Comparison of ENCODE assay signal across 7 mouse cellular contexts in the genomic region with DNA sequence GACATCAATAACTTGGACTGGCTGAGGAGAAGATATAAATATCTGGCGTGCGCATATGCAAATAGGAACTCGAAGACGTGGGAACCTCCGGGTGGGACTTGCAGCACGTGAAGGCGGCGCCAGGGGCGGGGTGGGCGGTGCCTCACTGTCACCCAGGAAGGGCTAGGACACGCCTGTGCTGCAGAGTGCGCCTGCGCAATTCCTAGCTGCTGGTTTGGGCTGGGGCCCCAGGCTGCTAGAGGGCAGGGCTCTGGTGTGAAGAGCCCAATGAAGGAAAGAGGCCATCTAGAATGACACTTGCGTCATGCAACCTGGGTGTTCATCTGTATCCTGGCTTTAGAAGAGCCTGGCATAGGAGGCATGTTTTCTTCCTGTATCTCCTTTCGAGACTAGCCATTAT.
DNase-seq lines count a peak whose midpoint lies in the region; ATAC-seq and TF ChIP-seq lines count a peak whose summit lies in the region.

No protein-coding gene starts in this region.

- peak overlapping the region; percentile 13; the same call in 1 of the 2 replicates for H3K27ac ChIP-seq in forebrain, embryonic 10.5 days
- H3K27ac ChIP-seq in heart, embryonic 12.5 days (ENCODE audit: poor library complexity, severe bottlenecking): no peak overlapping the region
- H3K27ac ChIP-seq in kidney, embryonic 16.5 days (ENCODE audit: low read length): peak overlapping the region; percentile 45
- no peak overlapping the region for H3K27ac ChIP-seq in limb, embryonic 14.5 days (replicated peaks; ENCODE audit: low read depth, low read length)
- peak overlapping the region; percentile 32; the same call in 1 of the 2 replicates for H3K27ac ChIP-seq in midbrain, postnatal 0 days (ENCODE audit: low read depth, low read length)

- H3K4me3 ChIP-seq in forebrain, embryonic 10.5 days: peak overlapping the region; percentile 41
- peak overlapping the region; percentile 28 for H3K4me3 ChIP-seq in heart, embryonic 12.5 days
- peak overlapping the region; percentile 34 for H3K4me3 ChIP-seq in kidney, embryonic 16.5 days (ENCODE audit: low read length)
- 0 out of 2 replicates have a peak overlapping the region, but pooled peaks have one; percentile 9 for H3K4me3 ChIP-seq in limb, embryonic 14.5 days (replicated peaks; ENCODE audit: low read length)
- H3K4me3 ChIP-seq in midbrain, postnatal 0 days (ENCODE audit: low read depth, low read length): peak overlapping the region; percentile 26

- H3K9ac ChIP-seq in heart, embryonic 12.5 days: no peak overlapping the region
- peak overlapping the region; percentile 57 for H3K9ac ChIP-seq in kidney, embryonic 16.5 days (replicated peaks; ENCODE audit: low read length)
- H3K9ac ChIP-seq in limb, embryonic 14.5 days (ENCODE audit: low read depth, low read length, severe bottlenecking): no peak overlapping the region
- H3K9ac ChIP-seq in midbrain, postnatal 0 days (replicated peaks; ENCODE audit: low read length, poor library complexity, severe bottlenecking): 0 out of 2 replicates have a peak overlapping the region, but pooled peaks have one; percentile 39

- H3K9me3 ChIP-seq in forebrain, embryonic 10.5 days: no peaks in the 10 kb centered on the region
- no peaks in the 10 kb centered on the region for H3K9me3 ChIP-seq in heart, embryonic 12.5 days (replicated peaks)
- no peaks in the 10 kb centered on the region for H3K9me3 ChIP-seq in kidney, embryonic 16.5 days (ENCODE audit: low read length)
- H3K9me3 ChIP-seq in limb, embryonic 14.5 days (ENCODE audit: control insufficient read depth, low read length): no peaks in the 10 kb centered on the region
- H3K9me3 ChIP-seq in midbrain, postnatal 0 days (ENCODE audit: low read length): no peaks in the 10 kb centered on the region

- ATAC-seq in heart, embryonic 12.5 days (ENCODE audit: insufficient number of reproducible peaks, low FRiP score): peak; percentile 85
- peak; percentile 97 for ATAC-seq in kidney, embryonic 16.5 days (ENCODE audit: low FRiP score, low TSS enrichment)
- peak; percentile 82 for ATAC-seq in limb, embryonic 14.5 days (ENCODE audit: low FRiP score, low read depth)
- peak; percentile 90 for ATAC-seq in midbrain, postnatal 0 days (ENCODE audit: low FRiP score)

- WGBS in forebrain, embryonic 10.5 days: 11% methylated on average over 15 of the region's 15 CpGs
- 10% methylated on average over 15 of the region's 15 CpGs for WGBS in heart, embryonic 12.5 days
- 11% methylated on average over 15 of the region's 15 CpGs for WGBS in kidney, embryonic 16.5 days
- 19% methylated on average over 15 of the region's 15 CpGs for WGBS in limb, embryonic 14.5 days
- WGBS in midbrain, postnatal 0 days: 16% methylated on average over 15 of the region's 15 CpGs

- H3K4me2 ChIP-seq in heart, embryonic 12.5 days: peak overlapping the region; percentile 59
- H3K4me2 ChIP-seq in kidney, embryonic 16.5 days (replicated peaks; ENCODE audit: low read depth, low read length): peak overlapping the region; percentile 47
- peak overlapping the region; percentile 38 for H3K4me2 ChIP-seq in limb, embryonic 14.5 days (replicated peaks; ENCODE audit: low read depth, low read length, severe bottlenecking)
- peak overlapping the region; percentile 47 for H3K4me2 ChIP-seq in midbrain, postnatal 0 days (ENCODE audit: low read depth, low read length, poor library complexity, severe bottlenecking)

- DNase-seq in c-Kit-positive CD71-negative TER-119-negative erythroid progenitor cells, embryonic 14.5 days (ENCODE audit: low read depth): peak; percentile 53
- peak; percentile 87 for DNase-seq in forebrain, embryonic 10.5 days (ENCODE audit: extremely low spot score, low spot score)
- peak; percentile 86 for DNase-seq in limb, embryonic 14.5 days (ENCODE audit: low spot score)
- DNase-seq in midbrain, postnatal 0 days (ENCODE audit: low spot score): peak; percentile 93
- DNase-seq in splenic B cell, adult 2 months (ENCODE audit: low read depth, low spot score): peak; percentile 5

- peaks cover 22% of the 10 kb centered on the region for H3K4me1 ChIP-seq in forebrain, embryonic 10.5 days
- H3K4me1 ChIP-seq in heart, embryonic 12.5 days (replicated peaks): peaks cover 16% of the 10 kb centered on the region
- H3K4me1 ChIP-seq in kidney, embryonic 16.5 days (ENCODE audit: insufficient read depth, low read length): peaks cover 9% of the 10 kb centered on the region
- peaks cover 8% of the 10 kb centered on the region; the same call in 1 of the 2 replicates for H3K4me1 ChIP-seq in limb, embryonic 14.5 days (ENCODE audit: control insufficient read depth, insufficient read depth, low read length)
- H3K4me1 ChIP-seq in midbrain, postnatal 0 days (ENCODE audit: insufficient read depth, low read length): peaks cover 8% of the 10 kb centered on the region; the same call in 1 of the 2 replicates

- H3K36me3 ChIP-seq in forebrain, embryonic 10.5 days (replicated peaks): no peaks in the 10 kb centered on the region; the same call in 1 of the 2 replicates
- H3K36me3 ChIP-seq in heart, embryonic 12.5 days: no peaks in the 10 kb centered on the region
- no peaks in the 10 kb centered on the region for H3K36me3 ChIP-seq in kidney, embryonic 16.5 days (ENCODE audit: insufficient read depth, low read length)
- H3K36me3 ChIP-seq in limb, embryonic 14.5 days (ENCODE audit: control insufficient read depth, insufficient read depth, low read length): no peaks in the 10 kb centered on the region
- H3K36me3 ChIP-seq in midbrain, postnatal 0 days (ENCODE audit: insufficient read depth, low read length): no peaks in the 10 kb centered on the region
- no peaks in the 10 kb centered on the region for H3K36me3 ChIP-seq in splenic B cell, adult 2 months (ENCODE audit: control insufficient read depth, insufficient read depth, low read length, poor library complexity, severe bottlenecking)

- TF ChIP-seq POLR2A in limb, embryonic 14.5 days (IDR thresholded peaks at IDR 0.05; ENCODE audit: borderline replicate concordance, extremely low read depth, insufficient read depth, insufficient read length): no peak

- H3K27me3 ChIP-seq in forebrain, embryonic 10.5 days (ENCODE audit: poor library complexity, severe bottlenecking): no peaks in the 10 kb centered on the region
- H3K27me3 ChIP-seq in heart, embryonic 12.5 days (replicated peaks): no peaks in the 10 kb centered on the region
- H3K27me3 ChIP-seq in kidney, embryonic 16.5 days (ENCODE audit: insufficient read depth, low read length): no peaks in the 10 kb centered on the region
- H3K27me3 ChIP-seq in limb, embryonic 14.5 days (ENCODE audit: control insufficient read depth, insufficient read depth, low read length): no peaks in the 10 kb centered on the region
- H3K27me3 ChIP-seq in midbrain, postnatal 0 days (ENCODE audit: insufficient read depth, low read length): no peaks in the 10 kb centered on the region
- H3K27me3 ChIP-seq in splenic B cell, adult 2 months (ENCODE audit: control insufficient read depth, insufficient read depth, low read length, poor library complexity, severe bottlenecking): no peaks in the 10 kb centered on the region

- no peak for TF ChIP-seq CTCF in midbrain, postnatal 0 days (IDR thresholded peaks at IDR 0.05)

Comparison
In these comparisons a context has a peak if more than half of its experiments do, and no peak if none do; other contexts are left out.
1. DNase-seq: peak in every context shown above with its lines; median percentile 93 in midbrain, postnatal 0 days; 87 in forebrain, embryonic 10.5 days; 86 in limb, embryonic 14.5 days; 53 in c-Kit-positive CD71-negative TER-119-negative erythroid progenitor cells, embryonic 14.5 days; 5 in splenic B cell, adult 2 months.
2. H3K27ac ChIP-seq: peak in forebrain, embryonic 10.5 days (single experiment), kidney, embryonic 16.5 days (single experiment) and midbrain, postnatal 0 days (single experiment); none in heart, embryonic 12.5 days (single experiment) and limb, embryonic 14.5 days (single experiment).
3. H3K9ac ChIP-seq: peak in kidney, embryonic 16.5 days (single experiment) and midbrain, postnatal 0 days (single experiment); none in heart, embryonic 12.5 days (single experiment) and limb, embryonic 14.5 days (single experiment).
4. Peak in every context shown above with its lines, with median percentiles within 50 percentile points of each other: H3K4me3 ChIP-seq, ATAC-seq and H3K4me2 ChIP-seq.